Mouse (Mus musculus) heart, adult 2 months (tissue): ENCODE measurements around the gene Gm3336.

Experiments used
- CTCF ChIP-seq: fragments of 200-600 bp; IDR thresholded peaks from 2 replicates; pipeline ENCODE4 v1.8.1; 2022; ENCODE audit warnings: antibody characterized with exemption, mild to moderate bottlenecking, moderate library complexity
- EP300 ChIP-seq: fragments of 200-500 bp; IDR thresholded peaks from 2 replicates; pipeline ENCODE4 v1.6.1; 2011; ENCODE audit warnings: low read depth, low read length, control low read depth; ENCODE audit not compliant: insufficient read depth
- POLR2A ChIP-seq: fragments of 200-500 bp; IDR thresholded peaks from 2 replicates; pipeline ENCODE4 v1.6.1; 2011; ENCODE audit warnings: mild to moderate bottlenecking, low read depth, low read length, control low read depth; ENCODE audit not compliant: insufficient read depth

DNA sequence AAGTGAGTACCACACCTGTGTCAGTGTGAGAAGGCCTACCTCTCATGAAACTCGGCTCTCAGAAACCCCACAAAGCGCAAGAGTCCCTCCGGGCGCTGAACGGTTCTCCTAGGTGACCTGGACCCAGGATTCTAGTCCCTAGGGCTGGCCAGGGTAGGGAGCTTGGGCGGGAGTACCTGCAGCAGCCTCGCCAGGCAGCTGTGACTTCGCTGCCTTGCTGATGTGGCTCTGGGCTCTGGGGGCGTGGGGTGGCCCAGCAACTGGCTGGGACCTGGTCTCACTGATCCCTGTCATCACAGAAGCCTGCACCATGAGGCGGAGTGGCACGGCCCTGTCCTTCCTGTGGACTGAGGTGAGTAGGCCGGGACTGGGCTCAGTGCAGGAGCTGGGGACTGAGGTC, 5.9 kb downstream of the Gm3336 start:
- TF ChIP-seq POLR2A (no peak), CTCF (no peak), EP300 (no peak)
